Mouse (Mus musculus): ENCODE results near the gene A730061H03Rik.

GRCm38 (mm10) chr14:55590748-55591330, 30.6 kb upstream of the A730061H03Rik start, which contains the start of gene Psme2:
- TF ChIP-seq CTCF (IDR thresholded peaks at IDR 0.05; ENCODE audit: control insufficient read depth, insufficient read depth, low read length) (no peak), POLR2A (IDR thresholded peaks at IDR 0.05; ENCODE audit: borderline replicate concordance, control insufficient read depth, low read depth, low read length) (no peak)
